23 mouse cellular contexts compared by ENCODE assay signal in the genomic region with DNA sequence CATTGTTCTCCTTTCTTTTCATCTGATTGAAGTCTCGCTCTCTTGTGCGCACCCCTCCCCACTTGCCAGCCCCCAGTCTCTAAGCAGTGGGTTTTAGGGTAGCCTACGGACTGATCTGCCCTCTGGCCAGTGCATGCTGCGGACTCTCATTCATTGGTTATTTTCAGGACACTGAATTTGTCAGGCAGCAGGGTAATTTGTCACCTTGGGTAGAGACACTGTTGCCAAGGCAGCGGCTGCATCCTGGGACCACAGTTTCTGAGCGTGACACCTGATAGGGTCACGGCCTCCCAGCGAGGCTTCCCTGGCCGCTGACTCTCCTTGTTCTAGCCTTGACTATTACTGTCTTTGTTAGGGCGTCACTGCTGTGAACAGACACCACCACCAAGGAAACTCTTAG.
DNase-seq lines count a peak whose midpoint lies in the region; ATAC-seq lines count a peak whose summit lies in the region.
"Had no signal": no experiment of that assay in that cellular context is flagged by ENCODE, and none has a peak within 500 bp of the region (broad histone marks: within the 10 kb centered on the region; RNA-seq: fewer than 3 reads in every experiment).

No protein-coding gene starts in this region.

- H3K9me3 ChIP-seq in hindbrain, embryonic 11.5 days (ENCODE audit: control insufficient read depth, low read length) = no peaks in the 10 kb centered on the region
- no peaks in the 10 kb centered on the region for H3K9me3 ChIP-seq in hindbrain, embryonic 14.5 days (ENCODE audit: control insufficient read depth, low read length)
- no peaks in the 10 kb centered on the region for H3K9me3 ChIP-seq in midbrain, embryonic 14.5 days (ENCODE audit: control insufficient read depth, low read length)
- H3K9me3 ChIP-seq: embryonic facial prominence, embryonic 13.5 days; forebrain, embryonic 15.5 days; heart, embryonic 15.5 days had no signal

- H3K36me3 ChIP-seq in hindbrain, embryonic 11.5 days (ENCODE audit: control insufficient read depth, insufficient read depth, low read length) = no peaks in the 10 kb centered on the region
- H3K36me3 ChIP-seq in hindbrain, embryonic 14.5 days (replicated peaks; ENCODE audit: control insufficient read depth, insufficient read depth) = no peaks in the 10 kb centered on the region
- no peaks in the 10 kb centered on the region for H3K36me3 ChIP-seq in midbrain, embryonic 14.5 days (ENCODE audit: control insufficient read depth, insufficient read depth, low read length)
- H3K36me3 ChIP-seq: embryonic facial prominence, embryonic 13.5 days; forebrain, embryonic 15.5 days; heart, embryonic 15.5 days had no signal

- peaks cover 2% of the 10 kb centered on the region; the same call in 1 of the 2 replicates for H3K4me1 ChIP-seq in hindbrain, embryonic 11.5 days (replicated peaks; ENCODE audit: control insufficient read depth, insufficient read depth, low read length)
- H3K4me1 ChIP-seq in hindbrain, embryonic 14.5 days (replicated peaks; ENCODE audit: control insufficient read depth, insufficient read depth, low read length) = peaks cover 12% of the 10 kb centered on the region
- peaks cover 4% of the 10 kb centered on the region; the same call in 1 of the 2 replicates for H3K4me1 ChIP-seq in midbrain, embryonic 14.5 days (ENCODE audit: control insufficient read depth, insufficient read depth, low read length)
- H3K4me1 ChIP-seq: heart, embryonic 15.5 days had no signal

- no peak overlapping the region for H3K4me2 ChIP-seq in hindbrain, embryonic 11.5 days (replicated peaks; ENCODE audit: low read depth, low read length)
- H3K4me2 ChIP-seq in hindbrain, embryonic 14.5 days (replicated peaks) = no peak overlapping the region
- no peak overlapping the region for H3K4me2 ChIP-seq in midbrain, embryonic 14.5 days (ENCODE audit: low read length)
- H3K4me2 ChIP-seq: embryonic facial prominence, embryonic 13.5 days; forebrain, embryonic 15.5 days; heart, embryonic 15.5 days had no signal

- no peak overlapping the region for H3K4me3 ChIP-seq in hindbrain, embryonic 11.5 days (ENCODE audit: low read depth, low read length)
- H3K4me3 ChIP-seq in hindbrain, embryonic 14.5 days (replicated peaks; ENCODE audit: low read length) = no peak overlapping the region
- H3K4me3 ChIP-seq in midbrain, embryonic 14.5 days (replicated peaks; ENCODE audit: low read depth, low read length) = no peak overlapping the region
- H3K4me3 ChIP-seq: embryonic facial prominence, embryonic 13.5 days; forebrain, embryonic 15.5 days; heart, adult 2 months; heart, embryonic 15.5 days had no signal

- 33% methylated on average over 10 of the region's 10 CpGs for WGBS in hindbrain, embryonic 11.5 days
- WGBS in hindbrain, embryonic 14.5 days = 21% methylated on average over 10 of the region's 10 CpGs
- 34% methylated on average over 10 of the region's 10 CpGs for WGBS in midbrain, embryonic 14.5 days

- H3K27ac ChIP-seq in hindbrain, embryonic 11.5 days (ENCODE audit: low read depth, low read length) = peak overlapping the region; percentile 47; the same call in 1 of the 2 replicates
- H3K27ac ChIP-seq in hindbrain, embryonic 14.5 days = no peak overlapping the region
- no peak overlapping the region for H3K27ac ChIP-seq in midbrain, embryonic 14.5 days (replicated peaks; ENCODE audit: low read depth, low read length)
- H3K27ac ChIP-seq: embryonic facial prominence, embryonic 13.5 days; forebrain, embryonic 15.5 days; heart, adult 2 months; heart, embryonic 15.5 days; kidney, postnatal 0 days; liver, embryonic 14.5 days had no signal

- peak; percentile 44 for DNase-seq in hindbrain, embryonic 11.5 days (ENCODE audit: low spot score)
- DNase-seq in hindbrain, embryonic 14.5 days (ENCODE audit: low spot score) = no peak
- peak; percentile 73 for DNase-seq in embryo, embryonic 10 days (ENCODE audit: low spot score)
- DNase-seq in embryo, embryonic 9.5 days (ENCODE audit: extremely low spot score) = peak; percentile 31
- DNase-seq in midbrain, embryonic 14.5 days = peak; percentile 12
- DNase-seq in ovary, adult 18-20 months (ENCODE audit: low spot score) = no peak
- DNase-seq in urinary bladder, postnatal 25 days (ENCODE audit: low spot score) = no peak
- DNase-seq in layer of hippocampus, adult 9-11 months = no peak
- DNase-seq: adrenal gland, postnatal 36 days; B cell, adult 2 months; cerebellum, adult 11-12 months; cerebellum, postnatal 25 days; heart, adult 2 months; heart, postnatal 4 days; layer of hippocampus, postnatal 36 days; right cerebral cortex, adult 18-20 months; thymus, postnatal 25 days had no signal

- peak; percentile 72 for ATAC-seq in hindbrain, embryonic 11.5 days (ENCODE audit: low FRiP score)
- ATAC-seq in hindbrain, embryonic 14.5 days (ENCODE audit: low FRiP score) = no peak
- ATAC-seq in midbrain, embryonic 14.5 days (ENCODE audit: low FRiP score, low TSS enrichment) = no peak
- ATAC-seq: forebrain, embryonic 15.5 days; intestine, embryonic 16.5 days had no signal

- no peaks in the 10 kb centered on the region for H3K27me3 ChIP-seq in hindbrain, embryonic 11.5 days (ENCODE audit: control insufficient read depth, insufficient read depth, low read length)
- no peaks in the 10 kb centered on the region for H3K27me3 ChIP-seq in hindbrain, embryonic 14.5 days (ENCODE audit: control insufficient read depth, insufficient read depth, low read length)
- H3K27me3 ChIP-seq in midbrain, embryonic 14.5 days (ENCODE audit: control insufficient read depth, insufficient read depth, low read length) = no peaks in the 10 kb centered on the region
- H3K27me3 ChIP-seq: embryonic facial prominence, embryonic 13.5 days; forebrain, embryonic 15.5 days; heart, embryonic 15.5 days had no signal

- peak overlapping the region; percentile 3; the same call in 1 of the 2 replicates for H3K9ac ChIP-seq in hindbrain, embryonic 11.5 days (ENCODE audit: low read depth, low read length)
- no peak overlapping the region for H3K9ac ChIP-seq in hindbrain, embryonic 14.5 days
- H3K9ac ChIP-seq in midbrain, embryonic 14.5 days (replicated peaks; ENCODE audit: low read length) = no peak overlapping the region
- H3K9ac ChIP-seq: embryonic facial prominence, embryonic 13.5 days; forebrain, embryonic 15.5 days; heart, embryonic 15.5 days; liver, embryonic 14.5 days had no signal

Comparison
In these comparisons a context has a peak if more than half of its experiments do, and no peak if none do; other contexts are left out.
1. DNase-seq: peak in hindbrain, embryonic 11.5 days (single experiment), embryo, embryonic 10 days (single experiment), embryo, embryonic 9.5 days (single experiment) and midbrain, embryonic 14.5 days (single experiment); none in hindbrain, embryonic 14.5 days (single experiment), ovary, adult 18-20 months (single experiment), urinary bladder, postnatal 25 days (single experiment) and layer of hippocampus, adult 9-11 months (single experiment).